Mouse (Mus musculus) embryo, embryonic 11 days (tissue): Measurements from ENCODE around the gene Olfr1381.
A peak's percentile ranks its signal among the peaks of the same experiment; 100 is the strongest.
"Not testable (repeated sequence)": the region's sequence is repeated elsewhere in the genome, so short reads cannot be mapped to it uniquely, and the experiment has no call there.

ENCODE experiments used
- DNase-seq: peaks from one replicate; pipeline ENCODE4 v3.0.0-alpha.2; 2015

The Olfr1381 gene

GRCm38 (mm10) chr11:49543149-49543548 is at the start of gene Olfr1381:
Gene Olfr1381, plus strand, starts transcription at chr11:49543449.
- peak; percentile 1 for DNase-seq

- no peak for DNase-seq
Measured at GRCm38 (mm10) chr11:49518086-49518485, 25.2 kb upstream of the Olfr1381 start.

- no peak for DNase-seq
Measured at GRCm38 (mm10) chr11:49519348-49519747, 23.9 kb upstream of the Olfr1381 start, which contains the start of gene Olfr1383. Gene Olfr1383, plus strand, starts transcription at chr11:49519648.

- no peak for DNase-seq
Measured at GRCm38 (mm10) chr11:49527947-49528346, 15.3 kb upstream of the Olfr1381 start, which contains the start of gene Olfr1382. Gene Olfr1382, plus strand, starts transcription at chr11:49528247.

GRCm38 (mm10) chr11:49532761-49533160 is 10.5 kb upstream of the Olfr1381 start:
- no peak for DNase-seq

- DNase-seq, result peak; percentile 2
Measured at GRCm38 (mm10) chr11:49536631-49537030, 6.6 kb upstream of the Olfr1381 start.

GRCm38 (mm10) chr11:49554033-49554432 is 10.8 kb downstream of the Olfr1381 start:
- peak; percentile 5 for DNase-seq

GRCm38 (mm10) chr11:49556578-49556977 is 13.3 kb downstream of the Olfr1381 start, which contains the start of gene Olfr1380:
Gene Olfr1380, plus strand, starts transcription at chr11:49556878.
- not testable (repeated sequence) for DNase-seq

GRCm38 (mm10) chr11:49575054-49575453 is 31.8 kb downstream of the Olfr1381 start:
- peak; percentile 38 for DNase-seq

- not testable (repeated sequence) for DNase-seq
Measured at GRCm38 (mm10) chr11:49580452-49580851, 37.2 kb downstream of the Olfr1381 start.

- no peak for DNase-seq
Measured at GRCm38 (mm10) chr11:49590213-49590612, 47.0 kb downstream of the Olfr1381 start.

- DNase-seq, result not testable (repeated sequence)
Measured at GRCm38 (mm10) chr11:49597149-49597548, 53.9 kb downstream of the Olfr1381 start.
